Mouse (Mus musculus): ENCODE data around the gene Abo. TPM values are rescaled to one million over a fixed set of nuclear protein-coding genes. Genes with fewer than 3 reads are reported as not detected.

Gene Abo
- polyA plus RNA-seq, 1 experiment from 2014 or later = not detected

DNA sequence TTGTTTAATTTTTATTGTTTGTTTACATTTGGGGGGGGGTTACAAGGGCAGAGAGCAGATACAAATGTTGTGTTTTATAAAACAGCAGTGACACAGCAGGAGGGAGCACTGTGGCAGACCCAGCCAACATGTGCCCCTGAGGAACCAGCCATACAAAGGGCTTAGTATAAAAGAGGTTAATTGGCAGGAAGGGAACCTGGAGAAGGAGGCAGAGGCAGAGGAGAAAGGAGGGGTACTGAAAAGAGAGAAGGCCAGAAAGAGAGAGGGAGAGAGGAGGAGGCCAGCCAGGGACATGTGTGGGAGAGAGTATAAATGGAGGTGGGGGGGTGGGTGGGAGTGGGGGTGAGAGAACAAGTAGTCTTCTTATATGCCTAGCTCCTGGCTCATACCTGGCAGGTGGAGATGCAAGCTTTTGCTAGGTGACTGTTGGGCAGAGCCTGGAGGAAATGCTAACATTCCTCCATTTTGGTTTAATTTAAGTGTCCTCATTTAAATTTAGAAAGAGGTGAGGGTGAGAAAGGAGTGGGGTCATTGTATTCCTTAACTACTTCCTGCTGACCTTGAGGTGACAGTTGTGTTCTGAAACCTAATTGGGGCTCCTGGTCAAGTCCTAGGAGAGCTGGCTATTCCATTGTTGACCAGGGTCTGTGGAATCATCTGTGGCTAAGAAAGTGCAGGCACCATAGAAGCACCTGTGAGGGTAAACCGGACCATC lies 37.4 kb downstream of the Abo start:
- H3K36me3 ChIP-seq = no peaks in the 10 kb centered on the region
- no peaks in the 10 kb centered on the region for H3K9me3 ChIP-seq (replicated peaks)
- no peak overlapping the region for H3K27ac ChIP-seq (replicated peaks)
- 91% methylated on average over 1 of the region's 1 CpGs for WGBS
- no peaks in the 10 kb centered on the region for H3K4me1 ChIP-seq
- no peak for DNase-seq (ENCODE audit: low spot score)
- H3K4me3 ChIP-seq = no peak overlapping the region
- no peaks in the 10 kb centered on the region for H3K27me3 ChIP-seq (ENCODE audit: low read depth, poor library complexity, severe bottlenecking)

Other genes with a start within 250 kb of the Abo start
- 36.4 and 51.4 TPM in 2 replicates for gene Fam69b, start 236.5 kb downstream of the Abo start, polyA plus RNA-seq (2016; fragmentation: Nextera tagmentation; extraction: Ambion mirVana)
- gene Lcn4, start 193.7 kb downstream of the Abo start, polyA plus RNA-seq (2016; fragmentation: Nextera tagmentation; extraction: Ambion mirVana) = not detected in 2 replicates
- gene Surf6, start 37.9 kb upstream of the Abo start, polyA plus RNA-seq (2016; fragmentation: Nextera tagmentation; extraction: Ambion mirVana) = 32.9 and 35.2 TPM in 2 replicates
- 122 and 137 TPM in 2 replicates for gene Med22, start 45.7 kb upstream of the Abo start, polyA plus RNA-seq (2016; fragmentation: Nextera tagmentation; extraction: Ambion mirVana)
- gene Rpl7a, start 45.8 kb upstream of the Abo start, polyA plus RNA-seq (2016; fragmentation: Nextera tagmentation; extraction: Ambion mirVana) = 595 and 683 TPM in 2 replicates
- gene Surf2, start 51.4 kb upstream of the Abo start, polyA plus RNA-seq (2016; fragmentation: Nextera tagmentation; extraction: Ambion mirVana) = 53.6 and 58.6 TPM in 2 replicates
- 47.8 and 53.0 TPM in 2 replicates for gene Surf1, start 51.6 kb upstream of the Abo start, polyA plus RNA-seq (2016; fragmentation: Nextera tagmentation; extraction: Ambion mirVana)
- gene Surf4, start 68.9 kb upstream of the Abo start, polyA plus RNA-seq (2016; fragmentation: Nextera tagmentation; extraction: Ambion mirVana) = 156 and 159 TPM in 2 replicates
- 0.05 and 0.06 TPM in 2 replicates for gene Stkld1, start 69.1 kb upstream of the Abo start, polyA plus RNA-seq (2016; fragmentation: Nextera tagmentation; extraction: Ambion mirVana)
- 52.6 and 57.7 TPM in 2 replicates for gene Rexo4, start 99.4 kb upstream of the Abo start, polyA plus RNA-seq (2016; fragmentation: Nextera tagmentation; extraction: Ambion mirVana)
- not detected in 2 replicates for gene Adamts13, start 108.4 kb upstream of the Abo start, polyA plus RNA-seq (2016; fragmentation: Nextera tagmentation; extraction: Ambion mirVana)
- 90.7 and 117 TPM in 2 replicates for gene Cacfd1, start 144.9 kb upstream of the Abo start, polyA plus RNA-seq (2016; fragmentation: Nextera tagmentation; extraction: Ambion mirVana)
- 3.1 and 4.4 TPM in 2 replicates for gene Slc2a6, start 163.0 kb upstream of the Abo start, polyA plus RNA-seq (2016; fragmentation: Nextera tagmentation; extraction: Ambion mirVana)
- not detected in 2 replicates for gene Mymk, start 207.2 kb upstream of the Abo start, polyA plus RNA-seq (2016; fragmentation: Nextera tagmentation; extraction: Ambion mirVana)
- 4.8 and 6.3 TPM in 2 replicates for gene Adamtsl2, start 214.4 kb upstream of the Abo start, polyA plus RNA-seq (2016; fragmentation: Nextera tagmentation; extraction: Ambion mirVana)

Measured in midbrain, embryonic 10.5 days (tissue).